Mouse (Mus musculus): ENCODE measurements at regions not wholly inside any gene's neighbourhood (a gene's known extent, or its start where the extent isn't known, plus 50 kb on each side); places are given as distances from the start of the nearest gene placed in this dataset.

- no peak overlapping the region for H3K27ac ChIP-seq (replicated peaks)
- H3K9me3 ChIP-seq (replicated peaks) = no peaks in the 10 kb centered on the region
- no peak overlapping the region for H3K4me3 ChIP-seq
- WGBS = 84% methylated on average over 6 of the region's 6 CpGs
- no peak for DNase-seq (ENCODE audit: low spot score)
- H3K4me1 ChIP-seq = no peaks in the 10 kb centered on the region
- H3K27me3 ChIP-seq (ENCODE audit: low read depth, poor library complexity, severe bottlenecking) = no peaks in the 10 kb centered on the region
- no peaks in the 10 kb centered on the region for H3K36me3 ChIP-seq
These were observed 145.1 kb upstream of the Lnx1 start for GRCm38 (mm10) chr5:74847824-74848223.

GRCm38 (mm10) chr5:74846674-74847073 is 144.0 kb upstream of the Lnx1 start:
- Histone ChIP-seq H3K27ac (replicated peaks) (no peak overlapping the region), H3K27me3 (ENCODE audit: low read depth, poor library complexity, severe bottlenecking) (no peaks in the 10 kb centered on the region), H3K36me3 (no peaks in the 10 kb centered on the region), H3K9me3 (replicated peaks) (no peaks in the 10 kb centered on the region), H3K4me3 (no peak overlapping the region), H3K4me1 (no peaks in the 10 kb centered on the region)
- 87% methylated on average over 5 of the region's 5 CpGs for WGBS
- DNase-seq (ENCODE audit: low spot score) = no peak

GRCm38 (mm10) chr5:74834401-74834800 is 131.7 kb upstream of the Lnx1 start:
- DNase-seq (ENCODE audit: low spot score) = no peak
- no peaks in the 10 kb centered on the region for H3K4me1 ChIP-seq
- no peaks in the 10 kb centered on the region for H3K27me3 ChIP-seq (ENCODE audit: low read depth, poor library complexity, severe bottlenecking)
- no peaks in the 10 kb centered on the region for H3K9me3 ChIP-seq (replicated peaks)
- no peaks in the 10 kb centered on the region for H3K36me3 ChIP-seq
- whole genome bisulfite sequencing = 92% methylated on average over 2 of the region's 2 CpGs
- H3K27ac ChIP-seq (replicated peaks) = no peak overlapping the region
- H3K4me3 ChIP-seq = no peak overlapping the region

DNA sequence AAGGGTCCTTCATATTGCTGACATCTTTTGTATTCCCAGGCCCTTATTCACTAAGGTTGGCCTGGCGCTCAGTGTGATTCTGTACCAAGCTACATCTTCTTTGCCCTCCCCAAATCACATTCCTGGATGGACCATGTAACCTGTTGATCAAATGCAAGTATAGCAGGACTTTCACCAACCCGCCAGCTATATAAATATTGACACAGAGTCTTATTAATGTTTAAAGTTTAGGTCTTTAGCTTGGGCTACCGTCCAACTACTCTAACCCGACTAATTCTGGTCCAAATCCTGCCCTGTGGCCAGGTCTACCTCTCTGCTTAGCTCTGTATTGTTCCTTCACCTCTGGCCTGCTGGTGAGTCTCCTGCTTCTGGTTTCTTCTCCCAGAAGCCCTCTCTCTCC is 131.2 kb upstream of the Lnx1 start:
- DNase-seq (ENCODE audit: low spot score) = no peak
- Histone ChIP-seq H3K9me3 (replicated peaks) (no peaks in the 10 kb centered on the region), H3K4me3 (no peak overlapping the region), H3K36me3 (no peaks in the 10 kb centered on the region), H3K27ac (replicated peaks) (no peak overlapping the region), H3K4me1 (no peaks in the 10 kb centered on the region), H3K27me3 (ENCODE audit: low read depth, poor library complexity, severe bottlenecking) (no peaks in the 10 kb centered on the region)
- WGBS = 85% methylated on average over 4 of the region's 4 CpGs

DNA sequence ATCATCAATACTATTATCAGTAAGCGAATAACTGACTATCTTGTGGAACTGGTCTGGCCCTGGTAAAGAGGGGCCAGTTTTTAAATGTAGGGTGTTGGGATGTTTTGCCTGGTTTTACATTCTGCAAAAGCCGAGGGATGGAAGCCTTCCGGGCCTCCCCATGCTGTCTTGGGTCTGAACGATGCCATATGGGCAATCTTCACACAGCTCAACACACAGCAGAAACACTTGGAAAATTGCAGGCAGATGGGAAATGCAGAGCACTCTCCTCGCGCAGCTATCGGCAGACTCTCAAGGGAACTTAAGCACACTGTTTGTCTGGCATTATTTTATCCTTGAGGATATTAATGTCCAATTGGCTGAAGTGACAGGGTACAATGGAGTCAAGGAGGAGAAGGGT is 129.3 kb upstream of the Lnx1 start:
- WGBS = 91% methylated on average over 7 of the region's 7 CpGs
- Histone ChIP-seq H3K27ac (replicated peaks) (no peak overlapping the region), H3K9me3 (replicated peaks) (no peaks in the 10 kb centered on the region), H3K36me3 (no peaks in the 10 kb centered on the region), H3K4me1 (no peaks in the 10 kb centered on the region), H3K4me3 (no peak overlapping the region), H3K27me3 (ENCODE audit: low read depth, poor library complexity, severe bottlenecking) (no peaks in the 10 kb centered on the region)
- no peak for DNase-seq (ENCODE audit: low spot score)

GRCm38 (mm10) chr5:74830646-74831045 is 127.9 kb upstream of the Lnx1 start:
- no peak for DNase-seq (ENCODE audit: low spot score)
- H3K36me3 ChIP-seq = no peaks in the 10 kb centered on the region
- H3K27ac ChIP-seq (replicated peaks) = no peak overlapping the region
- WGBS = 86% methylated on average over 5 of the region's 5 CpGs
- no peaks in the 10 kb centered on the region for H3K4me1 ChIP-seq
- no peaks in the 10 kb centered on the region for H3K9me3 ChIP-seq (replicated peaks)
- H3K4me3 ChIP-seq = no peak overlapping the region
- no peaks in the 10 kb centered on the region for H3K27me3 ChIP-seq (ENCODE audit: low read depth, poor library complexity, severe bottlenecking)

- H3K36me3 ChIP-seq = no peaks in the 10 kb centered on the region
- DNase-seq (ENCODE audit: low spot score) = no peak
- no peak overlapping the region for H3K27ac ChIP-seq (replicated peaks)
- no peak overlapping the region for H3K4me3 ChIP-seq
- no peaks in the 10 kb centered on the region for H3K27me3 ChIP-seq (ENCODE audit: low read depth, poor library complexity, severe bottlenecking)
- no peaks in the 10 kb centered on the region for H3K9me3 ChIP-seq (replicated peaks)
- WGBS = 90% methylated on average over 9 of the region's 9 CpGs
- no peaks in the 10 kb centered on the region for H3K4me1 ChIP-seq
These were observed 126.3 kb upstream of the Lnx1 start for GRCm38 (mm10) chr5:74829003-74829402.

DNA sequence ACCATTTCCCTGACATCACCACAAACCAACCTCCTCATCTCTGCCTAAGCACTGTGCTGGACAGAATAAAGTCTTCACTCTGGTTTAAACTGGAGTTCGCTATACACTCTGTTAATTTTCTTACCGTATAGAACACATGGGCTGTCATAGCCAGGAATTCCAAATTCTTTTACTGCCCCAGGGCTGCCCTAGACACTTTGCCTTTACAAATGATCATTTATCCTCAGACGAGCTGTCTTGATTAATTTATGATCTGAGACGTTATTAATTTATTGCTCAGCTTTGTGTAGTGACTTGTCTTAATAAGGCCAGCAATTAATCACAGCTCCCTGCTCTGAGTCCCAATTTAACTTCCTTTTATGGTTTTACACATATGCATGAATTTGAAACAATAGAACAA is 125.2 kb upstream of the Lnx1 start:
- Histone ChIP-seq H3K9me3 (replicated peaks) (no peaks in the 10 kb centered on the region), H3K4me3 (no peak overlapping the region), H3K36me3 (no peaks in the 10 kb centered on the region), H3K27me3 (ENCODE audit: low read depth, poor library complexity, severe bottlenecking) (no peaks in the 10 kb centered on the region), H3K27ac (replicated peaks) (no peak overlapping the region), H3K4me1 (no peaks in the 10 kb centered on the region)
- 88% methylated on average over 4 of the region's 4 CpGs for WGBS
- no peak for DNase-seq (ENCODE audit: low spot score)

DNA sequence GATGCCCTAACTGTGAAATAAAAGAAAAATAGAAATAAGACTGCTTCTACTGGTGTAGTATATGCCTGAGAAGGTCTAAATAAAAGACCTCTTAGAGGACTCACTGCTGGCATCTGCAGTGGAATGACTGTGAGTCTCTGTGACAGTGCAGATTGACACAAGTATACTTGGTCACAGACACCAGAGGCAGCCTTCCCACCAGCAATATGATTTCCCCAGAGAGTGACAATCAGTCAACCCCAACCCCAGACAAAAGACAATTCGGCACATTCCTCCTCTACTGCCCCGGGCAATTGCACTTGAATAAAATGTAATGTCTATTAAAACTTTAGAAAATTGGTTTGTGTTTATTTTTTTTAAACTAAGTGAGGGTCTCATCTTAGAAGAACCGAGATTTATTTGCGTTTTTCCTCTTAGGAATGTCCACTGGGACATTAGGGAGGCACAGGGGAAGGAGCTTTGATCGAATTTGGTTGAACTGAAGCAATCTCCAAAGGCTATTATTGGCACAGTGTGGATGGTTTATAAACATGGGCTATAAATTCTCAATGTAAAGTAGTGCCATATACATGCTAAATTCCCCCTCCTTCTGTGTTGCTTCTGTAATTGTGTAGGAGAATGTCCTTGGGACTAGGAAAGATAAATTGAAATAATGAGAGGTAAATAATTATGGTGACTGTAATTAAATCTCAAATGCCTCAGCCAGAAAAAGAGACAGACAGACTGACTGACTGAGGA is 123.0 kb upstream of the Lnx1 start:
- no peaks in the 10 kb centered on the region for H3K4me1 ChIP-seq
- no peak for DNase-seq (ENCODE audit: low spot score)
- WGBS = 72% methylated on average over 5 of the region's 5 CpGs
- H3K36me3 ChIP-seq = no peaks in the 10 kb centered on the region
- H3K4me3 ChIP-seq = no peak overlapping the region
- no peak overlapping the region for H3K27ac ChIP-seq (replicated peaks)
- H3K27me3 ChIP-seq (ENCODE audit: low read depth, poor library complexity, severe bottlenecking) = no peaks in the 10 kb centered on the region
- no peaks in the 10 kb centered on the region for H3K9me3 ChIP-seq (replicated peaks)

DNA sequence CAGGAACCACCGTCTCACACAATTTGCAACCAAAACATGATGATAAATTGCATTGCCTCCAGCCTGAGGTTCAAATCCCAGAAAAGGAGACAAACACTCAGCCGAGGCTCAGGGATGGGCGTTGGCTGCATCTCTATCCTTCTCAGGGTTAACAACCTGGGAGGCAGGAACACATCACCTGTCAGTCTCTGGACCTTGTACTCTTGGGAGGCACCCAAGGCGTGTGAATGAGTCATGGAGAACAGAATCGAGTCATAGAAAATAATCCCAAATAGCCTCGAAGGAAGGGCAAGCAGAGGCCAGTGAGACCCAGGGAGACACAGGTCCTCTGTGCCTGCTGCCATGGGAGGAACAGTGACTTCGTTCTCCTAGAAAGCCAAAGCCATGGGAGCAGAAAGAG is 121.0 kb upstream of the Lnx1 start:
- DNase-seq (ENCODE audit: low spot score) = no peak
- no peak overlapping the region for H3K27ac ChIP-seq (replicated peaks)
- H3K9me3 ChIP-seq (replicated peaks) = no peaks in the 10 kb centered on the region
- 87% methylated on average over 7 of the region's 7 CpGs for WGBS
- H3K4me3 ChIP-seq = no peak overlapping the region
- no peaks in the 10 kb centered on the region for H3K4me1 ChIP-seq
- no peaks in the 10 kb centered on the region for H3K36me3 ChIP-seq
- no peaks in the 10 kb centered on the region for H3K27me3 ChIP-seq (ENCODE audit: low read depth, poor library complexity, severe bottlenecking)

DNA sequence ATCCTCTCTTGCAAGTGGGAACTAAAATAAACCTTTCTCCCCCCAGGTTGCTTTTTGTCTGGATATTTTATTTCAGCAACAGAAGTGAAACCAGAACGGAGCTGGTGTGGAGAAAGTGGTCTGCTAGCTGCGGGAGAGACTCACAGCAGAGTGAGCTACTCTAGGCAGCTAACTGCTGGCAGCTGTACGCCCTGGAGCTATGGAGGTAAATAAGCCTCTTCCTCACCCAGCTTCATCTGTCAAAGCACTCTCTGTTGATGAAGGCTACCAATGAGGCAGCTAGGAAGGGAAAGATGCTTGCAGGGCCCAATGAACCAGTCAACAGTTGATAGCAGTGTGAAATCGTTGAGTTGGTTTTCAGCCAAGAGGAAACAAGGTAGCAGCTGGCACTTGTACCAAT is 119.3 kb upstream of the Lnx1 start:
- Histone ChIP-seq H3K27me3 (ENCODE audit: low read depth, poor library complexity, severe bottlenecking) (no peaks in the 10 kb centered on the region), H3K9me3 (replicated peaks) (no peaks in the 10 kb centered on the region), H3K27ac (replicated peaks) (no peak overlapping the region), H3K4me1 (no peaks in the 10 kb centered on the region), H3K4me3 (no peak overlapping the region), H3K36me3 (no peaks in the 10 kb centered on the region)
- WGBS = 85% methylated on average over 4 of the region's 4 CpGs
- DNase-seq (ENCODE audit: low spot score) = no peak

DNA sequence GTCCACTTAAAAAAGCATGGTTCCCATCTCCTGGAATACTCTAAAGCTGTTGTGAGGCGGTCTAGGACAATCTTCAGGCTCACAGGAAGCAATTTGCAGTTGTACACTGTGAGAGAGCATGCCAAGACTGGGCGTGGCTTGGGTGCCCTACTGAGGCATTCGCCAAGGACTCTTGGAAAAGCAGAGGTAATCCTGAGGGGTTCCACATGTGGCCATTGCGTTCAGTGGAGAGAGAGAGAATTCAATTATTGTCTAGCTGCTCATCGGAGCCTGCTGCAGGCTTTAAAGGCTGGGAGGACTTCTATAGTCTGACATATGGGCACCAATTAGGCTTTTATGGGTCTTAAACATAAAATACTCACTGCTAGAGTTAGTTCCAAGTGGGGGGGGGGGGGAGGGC is 113.8 kb upstream of the Lnx1 start:
- Histone ChIP-seq H3K4me1 (no peaks in the 10 kb centered on the region), H3K9me3 (replicated peaks) (no peaks in the 10 kb centered on the region), H3K4me3 (no peak overlapping the region), H3K36me3 (no peaks in the 10 kb centered on the region), H3K27ac (replicated peaks) (no peak overlapping the region), H3K27me3 (ENCODE audit: low read depth, poor library complexity, severe bottlenecking) (peaks cover 10% of the 10 kb centered on the region; the same call in 1 of the 2 replicates)
- DNase-seq (ENCODE audit: low spot score) = no peak
- WGBS = 75% methylated on average over 5 of the region's 5 CpGs

- no peak for DNase-seq (ENCODE audit: low spot score)
- Histone ChIP-seq H3K27me3 (ENCODE audit: low read depth, poor library complexity, severe bottlenecking) (peaks cover 10% of the 10 kb centered on the region; the same call in 1 of the 2 replicates), H3K4me1 (no peaks in the 10 kb centered on the region), H3K36me3 (no peaks in the 10 kb centered on the region), H3K9me3 (replicated peaks) (no peaks in the 10 kb centered on the region), H3K27ac (replicated peaks) (no peak overlapping the region), H3K4me3 (no peak overlapping the region)
- 17% methylated on average over 3 of the region's 3 CpGs for WGBS
These were observed 110.7 kb upstream of the Lnx1 start for GRCm38 (mm10) chr5:74813396-74813795.

DNA sequence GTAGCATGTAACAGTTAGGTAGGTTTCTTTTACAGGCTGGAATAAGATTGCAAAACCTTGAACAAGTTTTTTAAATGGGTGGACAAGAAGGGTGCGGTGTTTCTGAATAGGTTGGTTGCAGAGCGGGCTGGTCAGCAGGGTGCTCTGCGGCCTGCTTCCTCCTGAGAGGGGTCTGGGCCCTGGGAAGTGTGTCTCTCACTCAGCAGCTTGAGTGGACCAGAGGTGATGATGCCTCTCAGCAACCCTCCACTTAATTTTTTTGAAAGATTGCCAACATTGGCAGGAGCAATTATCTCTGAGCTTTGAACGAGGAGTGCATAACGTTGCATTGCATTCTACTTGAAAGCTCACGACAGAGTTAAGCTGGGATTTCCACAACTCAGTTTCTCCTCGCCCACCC is 108.3 kb upstream of the Lnx1 start:
- no peak for DNase-seq (ENCODE audit: low spot score)
- Histone ChIP-seq H3K36me3 (no peaks in the 10 kb centered on the region), H3K27ac (replicated peaks) (no peak overlapping the region), H3K4me3 (no peak overlapping the region), H3K4me1 (no peaks in the 10 kb centered on the region), H3K27me3 (ENCODE audit: low read depth, poor library complexity, severe bottlenecking) (peaks cover 10% of the 10 kb centered on the region; the same call in 1 of the 2 replicates), H3K9me3 (replicated peaks) (no peaks in the 10 kb centered on the region)
- WGBS = 88% methylated on average over 7 of the region's 7 CpGs

Data from midbrain, embryonic 10.5 days (tissue).